Mouse (Mus musculus) Patski (cell line): ENCODE results near the gene Hcst. TPM values are rescaled to one million over a fixed set of nuclear protein-coding genes. Genes with fewer than 3 reads are reported as not detected.

Source experiments
- ATAC-seq: fragments of 100-300 bp; one replicate; pipeline ENCODE4 v1.8.0; 2021
- CTCF ChIA-PET: fragments of 350-600 bp; sonication (Branson Sonifier 250); formaldehyde crosslinking; loops from one replicate; lab custom pipeline; 2022; ENCODE audit warnings: inconsistent platforms; lab: Charles Lee
- POLR2A ChIA-PET: fragments of 350-600 bp; sonication (Branson Sonifier 250); formaldehyde crosslinking; loops from one replicate; lab custom pipeline; 2022; ENCODE audit warnings: antibody characterized with exemption, inconsistent platforms; lab: Charles Lee
- DNase-seq: peaks from one replicate; pipeline ENCODE4 v3.0.0-alpha.2; 2011; ENCODE audit warnings: low read depth, low spot score
- H3K27me3 ChIP-seq: fragments of 371-371 bp; one replicate; pipeline ENCODE4 v1.5.1; 2021
- CTCF ChIP-seq: fragments of 100-300 bp; IDR thresholded peaks from one replicate; pipeline ENCODE4 v1.5.1; 2021
- in situ Hi-C: fragments of 300-500 bp; cut with MboI; formaldehyde crosslinking; loops from 3 replicates; pipeline ENCODE4 v1.11.1; 2018; ENCODE audit warnings: low pct_unique_long_range_greater_than_20kb, mixed read lengths
- polyA plus RNA-seq: library from polyadenylated mRNA; unstranded; gene quantifications from one replicate; pipeline ENCODE4 v1.2.3, GENCODE M21; 2021

Hcst gene
- polyA plus RNA-seq, 1 experiment from 2014 or later, result not detected

DNA sequence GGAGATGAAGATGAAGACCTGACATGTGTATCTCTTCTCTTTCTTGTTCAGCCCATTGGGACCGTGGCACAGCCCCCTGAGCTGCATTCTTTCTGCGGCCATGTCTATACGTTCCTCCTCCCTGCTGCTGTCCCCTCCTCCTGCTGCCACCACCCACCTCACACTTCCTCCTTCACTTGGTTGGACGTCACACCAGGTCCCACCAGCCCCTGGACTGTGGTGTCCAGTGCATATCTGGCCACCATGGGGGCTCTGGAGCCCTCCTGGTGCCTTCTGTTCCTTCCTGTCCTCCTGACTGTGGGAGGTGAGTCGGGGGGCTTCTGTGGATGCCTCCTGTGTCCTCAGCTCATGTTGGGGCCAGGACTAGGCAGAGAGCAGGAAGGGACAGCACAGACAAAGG, 6.1 kb downstream of the Hcst start, which contains the start of gene Tyrobp:
Gene Tyrobp (plus strand): TSS at position 165 of the 400 bp plus-strand sequence.
- peaks cover 30% of the 10 kb centered on the region for H3K27me3 ChIP-seq
- DNase-seq, result no peak
- ChIA-PET POLR2A (no interaction called here), CTCF (no interaction called here)
- in situ Hi-C loops, result no loop called here
- ATAC-seq, result no peak
- no peak for TF ChIP-seq CTCF

DNA sequence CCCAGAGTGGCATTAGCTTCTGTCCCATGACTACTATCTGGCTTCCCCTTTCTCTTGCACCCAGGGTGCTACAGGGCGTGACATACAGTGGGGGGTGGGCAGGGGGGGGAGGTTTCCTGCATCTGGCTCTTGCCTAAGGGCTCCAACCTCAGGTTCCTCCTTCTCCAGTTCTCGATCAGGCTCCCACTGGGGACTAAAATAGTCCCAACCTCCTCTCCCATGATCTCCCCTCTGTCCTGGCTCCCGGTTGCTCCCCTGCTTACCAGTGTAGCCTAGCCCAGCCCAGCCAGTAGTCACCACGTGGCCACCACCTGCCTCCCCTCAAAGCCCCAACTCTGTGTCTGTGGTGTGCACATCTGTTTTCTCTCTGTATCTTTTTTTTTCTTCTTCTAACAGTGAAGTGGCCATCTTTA, 6.9 kb downstream of the Hcst start:
- POLR2A ChIA-PET, result no interaction called here
- in situ Hi-C loops, result no loop called here
- ATAC-seq, result no peak

DNA sequence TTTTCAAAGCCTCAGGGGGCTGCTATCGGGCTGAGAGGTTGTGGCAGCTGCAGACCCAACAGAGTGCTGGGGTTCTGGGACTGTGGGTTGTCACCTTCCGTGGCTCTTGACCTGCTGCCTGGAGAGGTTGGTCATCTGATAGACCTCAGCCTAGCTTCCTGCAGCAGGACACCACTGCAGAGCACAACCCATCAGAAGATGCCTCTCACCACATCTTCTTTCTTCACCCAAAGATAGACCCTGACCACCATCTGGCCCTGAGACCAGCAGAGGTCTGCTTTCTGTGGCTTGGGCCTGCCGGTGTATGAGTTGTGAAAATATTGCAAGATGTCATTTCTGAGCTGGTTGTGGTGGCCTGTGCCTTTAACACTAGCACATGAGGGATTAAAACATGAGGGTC, 8.6 kb downstream of the Hcst start:
- CTCF ChIA-PET, result no interaction called here
- TF ChIP-seq CTCF, result no peak
- POLR2A ChIA-PET, result interaction anchor here (1.4 kb wide), 1 partner anchor 39 kb away, joined by 6 read pairs; no protein-coding TSS in a partner anchor
- in situ Hi-C loops, result no loop called here
- no peak for DNase-seq
- peaks cover 35% of the 10 kb centered on the region for H3K27me3 ChIP-seq
- no peak for ATAC-seq

More for the DNA sequence above, 6.9 kb downstream of the Hcst start:
- H3K27me3 ChIP-seq, result peaks cover 32% of the 10 kb centered on the region
- DNase-seq, result no peak
- CTCF ChIA-PET, result interaction anchor here (1.2 kb wide), 1 partner anchor 32 kb away, joined by 3 read pairs; no protein-coding TSS in a partner anchor
- no peak for TF ChIP-seq CTCF

DNA sequence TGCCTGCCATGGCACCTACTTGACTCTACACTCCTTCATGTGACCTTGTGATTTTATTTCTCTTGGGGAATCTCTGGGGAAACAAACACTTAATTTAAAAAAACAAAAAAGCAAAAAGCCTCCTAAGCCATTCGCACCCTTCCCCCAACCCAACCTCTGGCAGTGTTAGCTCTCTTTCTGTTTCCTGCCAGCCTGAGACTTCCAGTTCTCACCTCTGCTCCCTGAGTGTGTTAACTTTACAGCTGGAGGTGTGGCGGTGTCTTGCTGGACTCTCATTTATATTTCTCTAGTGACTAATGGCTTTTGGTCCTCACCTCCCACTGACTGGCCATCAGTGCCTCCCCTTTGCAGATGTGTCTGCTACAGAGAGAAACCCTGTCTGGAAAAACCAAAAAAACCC, 9.9 kb downstream of the Hcst start:
- ATAC-seq, result no peak
- ChIA-PET POLR2A (interaction anchor here (1.4 kb wide), 1 partner anchor 38 kb away, joined by 6 read pairs; no protein-coding TSS in a partner anchor), CTCF (no interaction called here)
- peaks cover 34% of the 10 kb centered on the region for H3K27me3 ChIP-seq
- no peak for DNase-seq
- in situ Hi-C loops, result no loop called here
- no peak for TF ChIP-seq CTCF

DNA sequence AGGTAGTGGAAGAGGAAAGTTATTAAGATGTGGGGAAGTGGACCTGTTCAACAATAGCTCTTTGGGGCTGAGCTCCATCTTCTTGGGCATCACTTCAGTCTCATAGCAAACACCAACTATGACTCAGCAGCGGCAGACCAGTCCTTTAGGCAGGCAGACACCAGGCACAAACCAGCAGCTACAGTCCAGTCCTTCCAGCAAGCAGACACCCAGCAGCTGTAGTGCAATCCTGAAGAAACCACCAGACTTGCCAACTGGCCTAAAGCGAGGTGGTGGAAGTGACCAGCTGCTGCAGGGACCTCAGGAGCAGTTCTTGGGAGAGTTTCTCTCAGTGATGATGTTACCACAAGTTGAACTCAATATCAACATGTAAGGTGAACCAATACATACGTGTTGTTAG, 11.0 kb downstream of the Hcst start:
- no peak for TF ChIP-seq CTCF
- peaks cover 36% of the 10 kb centered on the region for H3K27me3 ChIP-seq
- ChIA-PET CTCF (interaction anchor here (0.9 kb wide), 1 partner anchor 41 kb away, joined by 3 read pairs; no protein-coding TSS in a partner anchor), POLR2A (no interaction called here)
- DNase-seq (no peak), ATAC-seq (no peak)
- in situ Hi-C loops, result no loop called here

DNA sequence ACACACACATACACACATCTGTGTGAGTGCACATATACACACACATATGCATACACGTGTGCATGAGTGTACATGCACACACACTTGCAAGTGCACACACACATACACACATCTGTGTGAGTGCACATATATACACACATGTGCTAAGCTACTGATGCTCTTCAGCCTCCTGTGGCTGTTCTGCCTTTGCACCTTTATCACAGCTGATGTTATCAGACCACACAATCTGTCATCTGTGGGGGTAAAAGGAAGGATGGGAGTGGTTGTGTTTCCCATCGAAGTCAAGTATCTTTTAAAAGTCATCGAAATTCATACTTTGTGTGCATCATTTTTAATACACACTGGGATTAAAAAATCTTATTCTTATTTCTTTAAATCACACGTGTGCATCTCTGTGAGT, 17.3 kb downstream of the Hcst start:
- DNase-seq, result no peak
- in situ Hi-C loops, result no loop called here
- ChIA-PET CTCF (no interaction called here), POLR2A (no interaction called here)
- peaks cover 22% of the 10 kb centered on the region for H3K27me3 ChIP-seq
- TF ChIP-seq CTCF, result no peak
- ATAC-seq, result no peak

DNA sequence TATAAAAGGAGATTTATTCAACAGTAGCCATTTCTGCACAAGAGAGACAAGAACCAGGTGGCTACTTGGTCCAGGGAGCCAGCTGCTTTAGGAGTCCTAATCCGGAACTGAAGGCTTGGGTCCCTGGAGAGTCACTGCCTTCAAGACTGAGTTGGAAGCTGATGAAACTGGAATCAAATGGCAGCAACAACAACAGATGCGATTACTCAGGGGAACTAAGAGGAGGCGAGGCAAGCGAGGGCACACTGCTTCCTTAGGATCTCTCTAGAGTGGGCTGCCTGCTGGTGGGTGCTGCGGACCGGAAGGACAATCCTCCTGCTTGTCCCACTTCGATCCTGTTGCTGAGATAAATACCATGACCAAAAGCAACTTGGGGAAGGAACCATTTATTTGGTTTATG, 20.0 kb downstream of the Hcst start:
- ATAC-seq (no peak), DNase-seq (no peak)
- CTCF ChIA-PET, result no interaction called here

DNA sequence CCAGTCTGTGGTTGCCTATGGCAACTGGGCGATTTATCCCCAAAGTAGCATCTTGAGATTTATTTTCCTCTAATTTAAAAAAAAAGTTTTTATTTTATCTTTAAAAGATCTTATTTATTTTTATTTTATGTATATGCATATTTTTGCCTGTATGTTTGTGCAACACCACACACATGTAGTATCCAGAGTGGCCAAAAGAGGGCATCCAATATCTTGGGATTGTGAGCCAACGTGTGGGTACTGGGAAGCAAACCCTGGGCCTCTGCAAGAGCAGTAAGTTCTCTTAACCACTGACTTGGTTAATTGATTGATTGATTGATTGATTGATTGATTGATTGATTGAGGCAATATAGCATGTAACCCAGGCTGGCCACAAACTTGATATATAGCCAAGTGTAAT, 24.8 kb downstream of the Hcst start:
- CTCF ChIA-PET, result no interaction called here
- DNase-seq, result no peak
- in situ Hi-C loops, result no loop called here
- ATAC-seq, result no peak
- TF ChIP-seq CTCF, result peak; percentile 47
- POLR2A ChIA-PET, result no interaction called here
- H3K27me3 ChIP-seq, result peaks cover 28% of the 10 kb centered on the region

More for the DNA sequence above, 20.0 kb downstream of the Hcst start:
- POLR2A ChIA-PET, result no interaction called here
- peaks cover 26% of the 10 kb centered on the region for H3K27me3 ChIP-seq
- in situ Hi-C loops, result no loop called here
- no peak for TF ChIP-seq CTCF

DNA sequence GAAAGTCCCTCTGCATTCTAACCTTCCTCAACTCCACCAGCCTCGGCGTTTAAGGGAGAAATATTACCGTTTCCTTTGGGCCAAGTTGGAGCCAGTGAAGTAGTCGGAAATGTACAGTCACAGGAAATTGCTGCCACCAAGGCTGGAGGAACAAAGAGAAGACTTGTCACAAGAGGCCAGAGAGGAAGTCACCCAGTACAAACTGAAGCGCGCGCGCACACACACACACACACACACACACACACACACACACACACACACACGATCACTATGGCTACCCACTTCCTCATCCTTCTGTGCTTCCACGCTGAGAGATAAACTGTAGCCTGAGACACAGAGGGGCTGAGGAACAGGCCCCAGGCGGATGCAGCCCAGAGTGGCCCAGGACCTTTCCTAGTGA, 25.3 kb downstream of the Hcst start:
- ATAC-seq (no peak), DNase-seq (no peak)
- in situ Hi-C loops, result no loop called here
- TF ChIP-seq CTCF, result no peak
- peaks cover 28% of the 10 kb centered on the region for H3K27me3 ChIP-seq
- ChIA-PET CTCF (no interaction called here), POLR2A (interaction anchor here (0.7 kb wide), 1 partner anchor 1988 kb away, joined by 5 read pairs; no protein-coding TSS in a partner anchor)

DNA sequence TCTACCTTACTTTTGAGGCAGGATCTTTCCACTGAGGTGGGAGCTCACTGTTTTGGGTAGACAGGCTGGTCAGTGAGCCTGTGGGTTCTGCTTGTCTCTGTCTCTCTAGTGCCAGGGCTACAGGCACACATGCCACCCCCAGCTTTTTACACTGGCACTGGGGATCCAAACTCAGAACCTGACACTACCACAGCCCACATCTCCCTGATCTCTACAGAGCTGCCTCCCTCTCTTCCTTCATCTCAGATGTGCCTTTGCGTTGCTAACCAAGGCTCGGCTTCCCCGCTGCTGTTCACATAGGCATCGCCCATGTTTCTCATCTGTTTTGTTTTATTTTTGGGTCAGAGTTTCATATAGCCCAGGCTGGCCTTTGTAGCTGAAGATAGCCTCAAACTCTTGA, 26.0 kb downstream of the Hcst start:
- TF ChIP-seq CTCF, result no peak

DNA sequence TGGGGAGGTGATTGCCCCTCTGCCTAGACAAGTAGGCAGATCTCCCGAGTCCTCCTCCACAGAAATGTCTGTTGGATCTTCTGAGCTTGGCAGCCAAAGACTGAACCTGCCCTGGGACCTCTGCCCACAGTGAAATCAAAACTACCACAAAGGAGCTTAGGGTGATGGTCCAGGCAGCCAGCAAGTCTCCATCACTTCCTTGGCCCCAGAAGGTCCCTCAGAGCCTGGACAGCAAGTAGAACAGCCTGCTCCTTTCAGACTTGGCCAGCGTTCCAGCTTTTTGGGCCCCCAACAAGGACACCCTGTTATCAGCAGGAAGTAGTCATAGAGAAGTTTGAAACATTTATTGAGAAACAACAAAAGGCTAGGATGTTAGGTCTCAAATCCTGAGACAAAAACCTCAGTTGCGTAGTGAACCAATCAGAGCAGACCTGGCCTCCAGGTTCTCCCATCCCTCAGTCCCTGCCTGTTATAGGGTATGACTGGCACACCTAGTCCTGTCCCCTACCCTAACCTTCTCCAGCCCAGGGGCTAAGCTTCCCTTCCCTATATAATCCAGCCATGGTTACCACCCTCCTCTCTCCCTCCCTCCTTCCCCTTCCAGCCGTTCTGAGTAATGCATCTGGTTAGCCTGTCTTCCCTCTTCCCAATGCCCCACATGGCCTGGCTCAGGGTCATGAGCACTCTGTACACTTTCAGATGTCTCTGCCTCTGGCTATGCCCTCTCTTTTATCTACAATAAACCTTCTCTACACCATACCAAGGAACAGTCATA, 26.7 kb downstream of the Hcst start:
- ChIA-PET POLR2A (no interaction called here), CTCF (no interaction called here)
- TF ChIP-seq CTCF, result no peak
- DNase-seq (no peak), ATAC-seq (no peak)
- in situ Hi-C loops, result no loop called here
- H3K27me3 ChIP-seq, result peaks cover 16% of the 10 kb centered on the region

More for the DNA sequence above, 26.0 kb downstream of the Hcst start:
- ATAC-seq, result no peak
- peaks cover 22% of the 10 kb centered on the region for H3K27me3 ChIP-seq
- DNase-seq, result no peak
- in situ Hi-C loops, result no loop called here
- POLR2A ChIA-PET, result interaction anchor here (0.7 kb wide), 1 partner anchor 1988 kb away, joined by 5 read pairs; no protein-coding TSS in a partner anchor
- CTCF ChIA-PET, result no interaction called here
